Mouse (Mus musculus): Measurements from ENCODE around the gene Fads2. TPM values are rescaled to one million over a fixed set of nuclear protein-coding genes. Genes with fewer than 3 reads are reported as not detected.

The Fads2 gene
- 83.2 and 157 TPM in 2 replicates for polyA plus RNA-seq (2012; rRNA removed)

GRCm38 (mm10) chr19:10101341-10102053, at the start of gene Fads2:
Fads2 (minus strand) TSS chr19:10101746.

DNA sequence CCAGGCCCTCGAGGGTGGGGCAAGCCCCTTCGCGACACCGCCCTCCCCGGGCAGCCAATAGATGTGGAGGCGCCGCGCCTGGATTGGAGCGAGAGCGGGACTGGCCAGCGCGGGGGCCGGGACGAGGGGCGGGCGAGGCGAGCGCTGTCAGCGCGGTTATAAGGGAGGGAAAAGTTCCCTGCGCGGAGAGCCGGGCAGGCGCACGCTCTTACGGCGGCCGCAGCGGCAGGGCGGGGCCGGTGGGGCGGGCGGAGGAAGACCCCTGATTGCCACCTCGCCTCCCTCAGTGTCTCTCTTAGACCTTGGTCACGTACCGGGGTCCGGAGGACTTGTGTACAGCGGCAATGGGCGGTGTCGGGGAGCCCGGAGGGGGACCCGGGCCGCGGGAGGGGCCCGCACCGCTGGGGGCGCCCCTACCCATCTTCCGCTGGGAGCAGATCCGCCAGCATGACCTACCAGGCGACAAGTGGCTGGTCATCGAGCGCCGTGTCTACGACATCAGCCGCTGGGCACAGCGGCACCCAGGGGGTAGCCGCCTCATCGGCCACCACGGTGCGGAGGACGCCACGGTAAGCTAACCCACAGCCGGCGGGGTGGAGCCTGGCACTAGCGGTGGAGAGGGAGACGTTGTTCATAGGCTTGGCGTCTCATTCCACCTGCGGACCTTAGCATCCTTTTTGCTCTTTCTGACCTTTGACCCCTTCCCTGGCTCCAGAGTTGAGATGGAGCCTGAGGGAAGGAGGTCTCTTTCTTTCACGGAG, 60.0 kb downstream of the Fads2 start, which contains the start of gene Fads3:
Gene Fads3, plus strand, starts transcription at position 182 of the 761 bp plus-strand sequence.

Other genes with a start within 250 kb of the Fads2 start
- 28.8 and 35.6 TPM in 2 replicates for gene Incenp, start 202.2 kb downstream of the Fads2 start, polyA plus RNA-seq (2012; rRNA removed)
- gene Fth1, start 121.1 kb downstream of the Fads2 start, polyA plus RNA-seq (2012; rRNA removed), result 1,260 and 1,453 TPM in 2 replicates
- 0.02 and 0.07 TPM in 2 replicates for gene Best1, start 100.1 kb downstream of the Fads2 start, polyA plus RNA-seq (2012; rRNA removed)
- gene Rab3il1, start 100.1 kb downstream of the Fads2 start, polyA plus RNA-seq (2012; rRNA removed), result 55.4 and 66.1 TPM in 2 replicates
- 7.6 and 8.8 TPM in 2 replicates for gene Fads3, start 60.2 kb downstream of the Fads2 start, polyA plus RNA-seq (2012; rRNA removed)
- 57.9 and 75.8 TPM in 2 replicates for gene Fads1, start 81.1 kb upstream of the Fads2 start, polyA plus RNA-seq (2012; rRNA removed)
- 79.7 and 88.9 TPM in 2 replicates for gene Tmem258, start 102.3 kb upstream of the Fads2 start, polyA plus RNA-seq (2012; rRNA removed)
- gene Fen1, start 102.4 kb upstream of the Fads2 start, polyA plus RNA-seq (2012; rRNA removed), result 30.4 and 32.9 TPM in 2 replicates
- 4.6 and 6.9 TPM in 2 replicates for gene Myrf, start 139.0 kb upstream of the Fads2 start, polyA plus RNA-seq (2012; rRNA removed)
- 0.37 and 0.38 TPM in 2 replicates for gene Dagla, start 203.1 kb upstream of the Fads2 start, polyA plus RNA-seq (2012; rRNA removed)